Mouse (Mus musculus) embryonic stem cell, embryonic (primary cell): ENCODE results near the gene Arxes2.
"Not testable (repeated sequence)": the region's sequence is repeated elsewhere in the genome, so short reads cannot be mapped to it uniquely, and the experiment has no call there.

Experiments used
- CTCF ChIA-PET, 4 experiments: fragments of 300-600 bp in 2 of 4; fragments of 350-600 bp in 2 of 4; sonication (Branson Sonifier 250); formaldehyde crosslinking; loops; one replicate each; lab custom pipeline; 2022; ENCODE audit warnings: inconsistent platforms in 2 of 4; lab: Charles Lee
- POLR2A ChIA-PET, 4 experiments: fragments of 300-600 bp in 2 of 4; fragments of 350-600 bp in 2 of 4; sonication (Branson Sonifier 250); formaldehyde crosslinking; loops; one replicate each; lab custom pipeline; 2022; ENCODE audit warnings: antibody characterized with exemption in 4 of 4, inconsistent platforms in 1 of 4; lab: Charles Lee

Gene Arxes2

DNA sequence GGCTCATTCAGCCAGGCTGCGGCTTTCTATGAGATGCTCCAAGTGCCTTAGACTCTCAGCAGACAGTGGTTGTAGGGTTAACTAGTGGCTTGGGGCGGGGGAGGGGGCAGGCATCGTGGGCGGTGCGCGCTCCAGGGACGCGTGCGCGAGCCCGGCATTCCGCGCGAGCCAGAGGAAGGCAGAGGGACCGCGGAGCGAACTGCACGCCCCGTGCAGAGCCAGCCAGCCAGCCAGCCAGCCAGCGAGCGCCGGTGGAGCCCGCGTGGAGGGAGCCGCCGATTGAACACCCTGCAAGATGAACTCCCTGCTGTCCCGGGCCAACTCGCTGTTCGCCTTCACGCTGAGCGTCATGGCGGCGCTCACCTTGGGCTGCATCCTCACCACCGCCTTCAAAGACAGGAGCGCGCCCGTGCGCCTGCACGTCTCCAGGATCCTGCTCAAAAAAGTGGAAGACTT lies at the start of gene Arxes2:
TSS of gene Arxes2 (plus strand) at position 161 of the 456 bp plus-strand sequence.
- POLR2A ChIA-PET, CTCF ChIA-PET: not testable (repeated sequence)

- POLR2A ChIA-PET = no interaction called here
- CTCF ChIA-PET = no interaction called here
These were observed 44.8 kb upstream of the Arxes2 start for GRCm38 (mm10) chrX:135948699-135949437.

- CTCF ChIA-PET = no interaction called here
- POLR2A ChIA-PET = no interaction called here
These were observed 36.5 kb upstream of the Arxes2 start for GRCm38 (mm10) chrX:135956988-135957690.

GRCm38 (mm10) chrX:135957691-135958081 lies 35.9 kb upstream of the Arxes2 start:
- CTCF ChIA-PET = no interaction called here
- POLR2A ChIA-PET = no interaction called here

DNA sequence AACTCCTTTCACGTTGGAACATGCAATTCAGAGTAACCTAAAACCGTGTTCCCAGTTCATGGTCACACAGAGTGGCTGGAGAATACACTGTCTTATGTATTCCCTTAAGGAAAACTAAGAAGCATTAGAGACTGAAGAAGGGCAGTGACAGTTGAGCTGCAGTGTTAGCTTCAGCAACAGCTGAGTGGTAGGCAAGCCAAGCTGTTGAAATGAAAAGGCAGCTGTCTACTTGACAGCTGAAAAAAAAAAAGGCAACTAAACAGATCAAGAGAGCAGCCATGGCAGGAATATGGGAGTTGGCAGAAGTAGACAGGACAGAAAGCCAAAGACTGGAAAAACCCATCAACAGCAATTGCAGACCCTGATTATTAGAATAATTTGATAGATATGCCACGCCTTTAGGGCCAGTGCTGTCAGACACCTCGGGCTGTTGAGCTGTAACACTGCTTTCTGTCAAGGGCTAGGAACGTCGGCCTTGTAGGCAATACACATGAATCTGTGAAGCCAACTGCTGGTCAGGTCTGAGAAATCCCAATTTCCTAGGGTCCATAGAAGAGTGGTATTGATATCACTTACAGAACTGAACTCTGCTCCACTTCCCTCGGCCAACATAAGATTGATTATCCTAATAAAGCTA lies 34.9 kb upstream of the Arxes2 start:
- ChIA-PET POLR2A (interaction anchor here in 1 of 4 experiments (0.9 kb wide), 1 partner anchor 73 kb away, joined by 3 read pairs; no protein-coding TSS in a partner anchor), CTCF (no interaction called here)

DNA sequence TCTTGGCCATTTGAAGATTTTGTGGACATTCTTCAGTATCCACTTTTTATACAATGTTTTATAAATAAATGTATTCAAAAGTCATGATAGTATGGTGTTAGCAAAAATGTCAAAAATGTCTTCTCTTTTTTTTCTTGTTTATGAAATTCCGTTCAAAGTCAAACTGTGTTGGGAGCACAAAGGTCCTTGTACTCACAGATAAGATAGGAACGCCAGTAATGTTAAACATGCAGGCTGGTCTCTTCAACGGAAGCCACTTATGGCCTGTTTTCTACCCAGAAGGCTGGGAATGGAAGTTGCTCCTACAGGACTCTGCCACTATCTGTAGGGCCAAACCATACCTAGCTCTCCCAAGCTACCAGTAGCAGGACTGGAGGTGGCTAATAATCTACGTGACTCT lies 34.1 kb upstream of the Arxes2 start:
- ChIA-PET POLR2A (interaction anchor here in 1 of 4 experiments (0.9 kb wide), 1 partner anchor 74 kb away, joined by 3 read pairs; no protein-coding TSS in a partner anchor), CTCF (no interaction called here)

DNA sequence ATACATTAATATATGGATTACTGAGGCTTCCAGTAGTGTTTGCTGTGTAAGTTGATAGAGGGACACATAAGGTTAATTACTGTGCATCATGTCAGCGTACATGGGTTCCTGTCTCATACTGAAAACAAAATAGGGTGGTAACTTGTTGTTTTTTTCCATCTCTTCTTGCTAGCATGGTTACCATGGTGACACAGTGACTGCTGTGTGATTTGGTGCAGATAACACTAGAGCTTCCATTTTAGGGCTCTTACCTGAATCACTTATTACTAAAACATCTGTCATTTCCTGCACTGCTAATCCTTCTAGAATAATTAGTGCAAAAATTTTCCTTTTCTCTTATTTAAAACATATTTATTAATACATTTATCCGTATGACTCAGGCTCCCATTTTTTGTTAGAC lies 31.3 kb upstream of the Arxes2 start:
- ChIA-PET CTCF (no interaction called here), POLR2A (no interaction called here)

DNA sequence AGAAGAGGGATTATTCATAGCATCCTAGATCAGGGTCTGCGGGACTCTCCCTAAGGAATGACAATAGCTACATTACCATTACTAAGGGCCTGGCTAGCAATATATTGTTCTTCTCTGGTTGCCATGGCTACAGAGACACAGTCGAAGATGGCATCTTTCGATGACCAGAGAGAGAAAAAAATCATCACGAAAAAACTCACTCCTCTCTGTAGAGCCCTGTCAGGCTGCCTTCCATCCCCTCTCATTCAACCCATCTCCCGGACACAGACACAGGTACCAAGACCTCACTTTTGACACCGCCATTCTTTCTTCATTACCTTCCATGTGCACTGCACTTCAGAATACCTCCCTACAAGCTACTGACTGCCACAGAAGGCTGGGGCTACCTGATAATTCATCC lies 30.5 kb upstream of the Arxes2 start:
- ChIA-PET CTCF (no interaction called here), POLR2A (interaction anchor here in 1 of 4 experiments (1.3 to 2.2 kb wide), 2 partner anchors 10 to 37 kb away, joined by 3 to 15 read pairs; no protein-coding TSS in a partner anchor)

DNA sequence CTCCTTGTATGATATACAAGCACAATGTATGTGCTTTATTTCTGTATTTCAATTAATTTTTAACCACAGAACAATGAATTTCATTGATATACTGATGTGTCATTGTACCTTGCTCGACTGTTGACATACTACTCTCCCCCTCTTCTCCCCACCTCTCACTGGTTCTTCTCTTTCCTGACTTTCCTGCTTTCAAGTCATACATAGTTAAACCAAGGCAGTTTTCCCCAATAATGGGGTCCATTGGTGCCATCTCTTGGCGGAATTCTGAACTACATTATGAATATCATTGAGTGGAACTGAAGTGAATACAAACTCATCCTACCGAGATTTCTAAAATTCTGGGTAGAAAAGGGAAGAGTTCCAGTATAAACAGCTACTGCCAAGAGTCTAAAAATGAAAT lies 30.0 kb upstream of the Arxes2 start:
- ChIA-PET CTCF (no interaction called here), POLR2A (interaction anchor here in 1 of 4 experiments (1.3 to 2.2 kb wide), 2 partner anchors 10 to 37 kb away, joined by 3 to 15 read pairs; no protein-coding TSS in a partner anchor)

DNA sequence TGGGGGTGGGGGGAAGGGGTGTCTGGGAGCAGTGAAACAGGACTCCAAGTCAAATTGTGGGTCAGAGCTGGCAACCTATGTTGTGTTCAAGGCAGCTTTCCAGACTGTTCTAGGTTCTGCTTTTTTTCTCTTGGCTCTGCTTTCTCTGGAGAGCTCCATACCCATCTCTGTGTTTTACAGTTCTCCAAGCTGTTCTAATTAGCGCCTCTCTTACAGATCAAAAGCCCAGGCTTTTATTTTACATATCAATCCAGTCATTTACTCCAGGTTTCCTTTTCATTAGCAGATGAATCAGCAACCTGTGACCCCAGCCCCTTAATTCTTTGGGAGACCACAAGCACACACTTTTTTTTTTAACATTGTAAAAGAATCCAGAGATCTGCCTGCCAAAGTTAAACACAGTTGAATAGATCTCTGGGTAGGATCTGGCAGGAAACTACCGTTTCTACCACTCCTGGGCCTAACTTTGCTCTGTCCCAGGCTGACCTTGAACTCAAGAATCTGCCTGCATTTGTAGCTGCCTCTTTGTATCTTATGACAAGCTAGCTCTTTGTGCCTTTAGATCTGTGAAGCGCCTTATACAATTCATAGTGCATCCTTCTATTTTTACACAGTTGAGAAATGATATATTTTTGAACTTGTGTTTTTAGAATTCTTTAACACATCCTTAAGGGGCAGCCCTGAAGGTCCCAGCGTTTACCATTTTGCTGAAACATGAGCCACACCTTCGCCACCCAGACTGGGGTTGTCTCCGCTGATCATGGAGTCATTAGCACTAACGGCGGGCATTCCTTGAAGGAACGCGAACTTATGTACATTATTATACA lies 19.8 kb upstream of the Arxes2 start:
- POLR2A ChIA-PET = interaction anchor here in 2 of 4 experiments (0.6 to 1.6 kb wide), 12 partner anchors 10 to 232 kb away, joined by 3 to 15 read pairs (median 3); partner anchors contain the start of genes Armcx5 (in 1 of the 2) and Gprasp1 (in 1 of the 2)
- CTCF ChIA-PET = interaction anchor here in 1 of 4 experiments (0.9 kb wide), 1 partner anchor 135 kb away, joined by 3 read pairs; the partner anchor contains the start of gene Gprasp2

DNA sequence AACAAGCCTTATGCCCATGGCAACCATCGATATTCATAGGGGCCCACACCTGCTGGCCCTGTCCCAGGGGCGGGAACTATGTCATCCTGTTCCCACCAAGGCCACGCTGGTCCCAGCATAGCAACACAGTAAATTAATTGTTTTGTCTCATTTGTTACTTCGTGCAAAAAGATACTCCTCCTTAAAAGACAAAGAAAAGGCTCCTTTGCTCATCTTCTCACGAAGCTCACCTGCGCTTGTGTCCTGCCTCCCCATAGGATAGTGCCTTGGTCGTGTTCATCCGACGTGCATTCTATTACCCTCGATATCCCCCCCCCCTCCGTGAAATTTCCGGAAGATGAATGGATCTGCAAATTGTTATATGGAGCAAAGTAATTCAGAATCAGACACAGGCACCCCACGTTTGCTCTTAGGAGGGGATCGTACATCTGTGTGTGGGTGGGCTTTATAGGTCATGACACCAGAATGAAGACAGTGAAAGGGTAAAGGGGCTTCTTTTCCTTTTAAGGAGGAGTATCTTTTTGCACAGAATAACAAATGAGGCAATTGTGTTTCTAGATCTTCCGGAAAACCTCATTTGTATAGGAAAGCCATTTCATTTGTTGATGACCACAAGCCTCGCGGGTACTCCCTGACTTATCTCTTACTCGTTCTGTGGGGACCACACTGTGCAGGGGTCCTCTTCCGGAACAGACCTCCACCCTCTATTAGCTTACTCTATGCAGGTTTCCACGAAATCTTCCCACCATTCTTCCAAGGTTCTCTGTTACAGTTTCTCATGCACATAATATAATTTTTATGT lies 19.0 kb upstream of the Arxes2 start:
- CTCF ChIA-PET = interaction anchor here in 2 of 4 experiments (0.8 to 1.1 kb wide), 2 partner anchors 10 to 405 kb away, joined by 3 read pairs; no protein-coding TSS in a partner anchor
- POLR2A ChIA-PET = interaction anchor here in 2 of 4 experiments (0.8 to 1.6 kb wide), 9 partner anchors 8 to 232 kb away, joined by 3 to 4 read pairs (median 3); partner anchors contain the start of genes Armcx5 (in 1 of the 2) and Gprasp1 (in 1 of the 2)

- ChIA-PET POLR2A (interaction anchor here in 1 of 4 experiments (0.8 to 1.6 kb wide), 6 partner anchors 9 to 179 kb away, joined by 3 to 4 read pairs (median 3); no protein-coding TSS in a partner anchor), CTCF (interaction anchor here in 2 of 4 experiments (0.6 to 1.1 kb wide), 3 partner anchors 10 to 406 kb away, joined by 3 read pairs; no protein-coding TSS in a partner anchor)
These were observed 18.4 kb upstream of the Arxes2 start for GRCm38 (mm10) chrX:135975226-135975552.

DNA sequence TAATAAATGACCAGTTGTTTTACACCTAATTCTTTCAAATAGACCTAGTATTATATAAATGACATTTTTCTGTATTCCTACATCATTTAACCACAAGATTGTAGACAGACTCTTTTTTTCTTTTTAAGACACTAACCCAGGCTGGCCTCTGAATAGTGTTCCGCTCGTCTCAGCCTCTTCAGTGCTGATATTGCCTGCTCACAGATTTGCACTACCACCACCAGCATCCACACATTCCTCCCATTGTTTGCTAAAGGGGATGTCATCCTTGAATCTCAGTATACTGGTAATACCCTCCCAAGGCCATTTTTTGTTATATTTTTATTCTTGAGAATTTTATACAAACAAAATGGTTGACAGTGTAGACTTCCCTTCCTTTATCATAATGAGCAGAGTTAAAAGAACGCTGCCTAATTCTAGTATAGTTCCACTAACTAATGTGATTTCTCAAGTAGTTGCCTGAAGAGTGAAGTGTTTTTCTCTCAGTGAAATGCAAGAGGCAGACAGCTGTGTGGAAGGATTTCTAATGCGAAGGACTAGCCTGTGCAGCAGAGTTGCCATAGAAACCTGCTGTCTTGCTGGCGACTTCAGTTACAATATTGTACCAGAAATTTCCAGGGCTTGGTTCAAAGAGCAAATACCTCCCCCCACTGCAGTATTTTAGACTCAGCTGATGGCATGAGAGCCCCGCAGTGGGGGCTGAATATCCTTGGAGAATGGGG lies 8.9 kb upstream of the Arxes2 start:
- ChIA-PET CTCF (no interaction called here), POLR2A (no interaction called here)

DNA sequence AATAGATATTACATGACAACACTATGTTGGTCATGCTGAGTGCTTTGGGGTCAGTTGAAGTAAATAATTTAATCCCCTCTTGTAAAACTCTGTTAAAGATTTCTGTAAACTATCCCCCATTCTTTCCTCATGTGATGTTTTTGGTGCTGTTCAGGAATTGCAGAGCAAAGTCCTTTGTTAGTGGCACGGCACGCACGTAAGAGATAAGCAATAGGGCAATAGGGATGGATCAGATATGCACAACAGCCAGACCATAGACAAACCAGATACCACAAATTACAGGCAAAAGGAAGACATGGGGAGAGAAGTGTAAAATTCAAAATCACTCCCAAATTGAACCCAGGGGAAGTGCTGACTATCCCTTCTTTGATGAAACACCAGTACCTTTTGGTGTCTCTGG lies 7.4 kb upstream of the Arxes2 start:
- ChIA-PET CTCF (no interaction called here), POLR2A (no interaction called here)

DNA sequence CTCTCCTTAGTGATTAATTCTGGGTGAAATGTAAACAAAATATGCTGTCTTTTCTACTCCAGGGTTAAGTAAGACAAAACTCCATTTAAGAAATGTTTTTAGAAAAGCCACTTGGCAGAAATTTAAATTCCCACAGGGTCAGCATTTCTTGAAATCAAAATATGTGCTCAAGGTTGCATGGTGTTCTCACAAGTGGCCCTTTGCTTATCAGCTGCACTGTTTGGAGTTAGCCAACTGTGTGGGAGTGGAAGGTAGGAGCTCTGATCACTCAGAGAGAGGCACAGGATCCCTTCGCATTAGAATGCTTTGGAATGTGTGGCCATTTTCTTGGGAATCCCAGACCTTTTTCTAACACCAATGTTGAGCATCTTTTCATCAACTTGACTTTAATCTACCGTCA lies 3.0 kb upstream of the Arxes2 start:
- ChIA-PET POLR2A (interaction anchor here in 1 of 4 experiments (1.0 kb wide), 2 partner anchors 10 to 17 kb away, joined by 3 to 5 read pairs; no protein-coding TSS in a partner anchor), CTCF (no interaction called here)

DNA sequence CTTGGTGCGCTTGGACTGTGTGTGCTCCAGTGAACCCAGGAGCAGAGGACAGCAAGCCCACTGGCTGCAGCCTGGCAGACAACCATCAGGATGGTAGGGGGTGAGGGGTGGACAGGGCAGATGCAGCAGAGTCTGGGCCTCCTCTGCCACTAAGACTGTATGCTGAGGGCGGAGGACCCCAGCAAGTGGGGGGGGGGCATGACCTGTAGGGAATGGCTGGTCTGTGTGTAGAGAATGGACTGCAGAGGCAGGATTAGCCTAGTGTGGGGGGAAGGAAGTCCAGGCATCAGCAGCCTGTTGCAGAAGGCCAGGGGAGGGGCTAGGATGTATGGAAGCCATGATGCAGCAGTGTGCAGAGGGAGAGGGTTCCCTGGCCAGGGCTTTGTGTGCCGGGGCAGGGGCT lies 431 bp upstream of the Arxes2 start:
- POLR2A ChIA-PET, CTCF ChIA-PET: not testable (repeated sequence)
